Mouse (Mus musculus): ENCODE results near the gene Slc25a31.

Slc25a31 gene

DNA sequence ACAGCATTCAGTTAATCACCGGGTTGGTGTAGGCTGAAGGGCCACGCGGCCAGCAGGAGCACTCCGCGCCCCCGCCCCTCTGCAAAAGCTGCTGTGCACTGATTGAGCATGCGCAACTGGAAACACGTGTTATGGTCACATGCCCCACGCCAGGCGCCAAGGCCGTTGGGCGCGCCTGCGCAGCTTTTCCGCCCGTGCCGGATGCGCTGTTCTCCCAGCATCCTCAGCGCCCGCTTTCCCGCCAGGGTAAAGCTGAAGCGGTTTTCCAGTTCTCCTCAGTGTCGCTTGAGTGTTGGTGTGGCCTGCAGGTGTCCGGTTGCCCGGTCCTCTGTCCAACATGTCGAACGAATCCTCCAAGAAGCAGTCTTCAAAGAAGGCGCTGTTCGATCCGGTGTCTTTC, at the start of gene Slc25a31:
TSS of gene Slc25a31 (plus strand) at position 201 of the 400 bp plus-strand sequence.
- DNase-seq (ENCODE audit: low spot score in 2 of 2) = no peak

GRCm38 (mm10) chr3:40660231-40660630, 48.4 kb upstream of the Slc25a31 start:
- DNase-seq (ENCODE audit: low spot score in 2 of 2) = no peak

DNA sequence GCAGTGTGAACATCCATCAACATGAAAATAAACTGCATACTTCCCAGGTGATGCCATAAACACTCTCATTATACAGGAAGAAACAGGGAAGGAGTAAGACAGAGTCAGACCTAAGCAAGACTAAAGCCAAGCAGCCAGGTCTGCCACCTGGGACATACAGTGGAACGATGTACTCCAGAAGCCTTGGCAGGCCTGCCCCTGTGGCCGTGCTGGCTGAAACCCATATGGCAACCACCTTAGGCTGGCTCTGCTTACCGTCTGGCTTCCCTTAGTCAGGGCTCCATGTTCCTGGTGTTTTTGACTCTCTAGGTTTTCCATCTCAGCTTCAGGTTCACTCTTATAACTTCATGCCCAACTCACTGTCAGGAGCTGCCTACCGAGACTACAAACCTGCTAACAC, 42.5 kb upstream of the Slc25a31 start:
- no peak for DNase-seq (ENCODE audit: low spot score in 2 of 2)

DNA sequence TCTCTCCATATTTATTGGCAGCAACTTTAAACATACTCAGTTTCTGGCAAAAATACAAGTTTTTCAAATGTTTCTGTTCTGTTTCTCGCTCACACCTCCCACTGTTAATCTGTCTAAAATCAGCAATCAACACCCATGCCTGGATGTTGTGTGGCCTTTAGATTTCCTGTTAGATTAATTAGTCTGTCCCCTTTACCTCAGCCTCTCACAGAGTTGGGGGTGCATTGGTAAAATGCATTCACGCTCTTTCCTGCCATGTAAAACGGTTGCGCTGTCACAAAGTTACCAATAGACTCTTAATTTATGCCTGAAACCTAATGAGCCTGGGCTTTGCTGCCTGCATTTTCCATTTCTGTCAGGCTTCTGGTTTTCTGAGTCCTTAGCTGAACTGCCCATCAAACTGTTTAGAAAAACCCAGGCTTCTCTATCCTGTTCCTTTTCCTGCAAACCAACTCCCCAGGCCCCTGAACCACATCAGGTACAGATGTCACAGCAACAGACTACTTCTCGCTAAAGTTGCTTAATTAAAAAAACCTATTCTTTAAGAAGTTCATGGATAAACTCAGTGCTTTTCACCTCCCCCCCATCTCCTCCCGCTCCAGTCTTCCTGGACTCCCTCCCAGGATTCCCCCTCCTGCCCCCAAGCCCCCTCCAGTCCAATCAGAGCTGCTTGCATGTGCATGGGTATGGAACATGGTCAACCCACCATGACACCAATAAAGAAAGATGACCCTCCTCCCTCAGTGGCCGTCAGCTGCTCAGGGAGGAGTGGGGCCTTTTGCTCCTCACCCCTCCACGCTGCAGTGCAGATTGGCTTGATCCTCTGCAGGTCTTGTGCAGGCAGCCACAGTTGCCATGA, 41.6 kb upstream of the Slc25a31 start:
- DNase-seq (ENCODE audit: low spot score in 2 of 2) = no peak

DNA sequence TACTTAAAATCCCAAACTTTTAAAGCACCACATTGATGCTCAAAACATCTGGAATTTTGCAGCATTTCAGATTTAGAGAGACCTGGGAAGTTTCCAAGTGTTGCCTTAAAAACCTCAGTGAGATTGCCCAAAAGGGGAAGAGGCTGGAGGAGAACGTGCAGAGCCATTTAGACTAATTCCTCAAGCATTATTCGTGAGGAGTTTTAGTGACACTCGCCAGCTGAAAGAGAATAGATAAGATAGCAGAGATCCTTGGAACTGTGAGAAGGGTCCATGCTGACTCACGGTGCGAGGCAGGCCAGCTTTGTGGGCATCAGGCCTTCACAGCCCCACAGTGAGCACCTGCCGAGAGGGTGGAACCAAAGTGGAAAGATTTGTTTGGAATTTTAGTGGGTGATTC, 39.8 kb upstream of the Slc25a31 start:
- DNase-seq (ENCODE audit: low spot score in 2 of 2) = no peak

DNA sequence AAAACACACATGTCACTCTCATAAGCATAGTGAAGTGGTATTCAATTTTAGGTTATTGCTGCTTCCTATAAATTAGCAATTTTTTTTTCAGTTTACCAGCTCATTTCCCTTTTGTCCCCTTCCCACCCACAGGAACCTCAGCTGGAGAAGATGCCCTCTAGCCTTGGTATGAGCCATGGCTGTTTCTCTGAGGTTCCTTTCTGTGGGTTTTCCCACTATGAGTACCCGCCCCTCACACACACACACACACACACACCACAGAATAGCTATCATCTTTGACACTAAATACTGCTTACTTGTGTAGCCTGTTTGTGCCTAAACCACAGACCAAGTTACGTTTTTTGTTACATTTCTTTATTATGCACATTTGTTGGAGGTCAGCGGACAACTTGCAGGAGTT, 39.3 kb upstream of the Slc25a31 start:
- DNase-seq (ENCODE audit: low spot score in 2 of 2) = no peak

DNA sequence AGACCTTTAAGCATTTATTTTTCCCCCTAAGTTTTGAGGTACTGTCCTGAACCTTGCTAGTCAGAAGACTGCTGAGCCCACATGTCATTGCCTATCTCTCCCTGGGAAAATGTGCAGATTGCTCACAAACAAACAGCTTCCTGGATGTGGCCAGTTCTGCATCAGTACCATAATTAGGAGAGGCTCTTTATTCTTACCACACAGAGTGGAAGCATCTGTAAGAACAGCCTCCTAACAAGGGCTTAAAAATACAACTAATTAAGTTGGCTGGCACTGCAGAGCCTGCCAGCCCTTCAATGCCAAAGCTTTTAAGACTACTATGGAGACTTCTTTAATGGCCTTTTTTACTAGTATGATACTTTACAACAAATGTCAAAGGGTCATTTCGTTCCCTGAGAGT, 35.1 kb upstream of the Slc25a31 start:
- DNase-seq (ENCODE audit: low spot score in 2 of 2) = no peak

DNA sequence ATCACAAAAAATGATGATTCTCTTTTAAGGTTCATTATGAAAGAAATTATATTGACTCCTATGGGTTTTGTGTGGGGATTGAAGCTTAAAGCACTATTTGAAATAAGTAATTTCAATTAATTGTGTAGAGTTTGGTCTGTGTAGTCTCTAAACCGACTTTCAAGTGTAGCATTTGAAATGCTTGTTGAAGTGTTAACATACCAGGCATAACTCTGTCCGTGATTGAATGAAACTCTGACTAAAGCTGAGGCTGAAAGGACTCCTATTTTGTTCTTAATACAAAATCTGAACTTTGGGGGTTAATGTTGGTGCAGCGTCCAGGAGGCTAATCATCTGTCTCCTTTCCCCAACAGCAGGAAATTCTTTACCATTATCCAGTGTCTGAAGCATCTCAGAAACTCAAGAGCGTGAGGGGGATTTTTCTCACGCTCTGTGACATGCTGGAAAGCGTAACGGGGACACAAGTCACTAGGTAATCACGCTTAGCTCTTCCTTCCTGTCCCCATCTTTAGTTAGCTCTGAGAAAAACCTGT, 33.7 kb upstream of the Slc25a31 start:
- DNase-seq (ENCODE audit: low spot score in 2 of 2) = no peak

- no peak for DNase-seq (ENCODE audit: low spot score in 2 of 2)
These were observed 29.8 kb upstream of the Slc25a31 start for GRCm38 (mm10) chr3:40678856-40679255.

- DNase-seq (ENCODE audit: low spot score in 2 of 2) = no peak
These were observed 26.3 kb upstream of the Slc25a31 start for GRCm38 (mm10) chr3:40682404-40682803.

- DNase-seq (ENCODE audit: low spot score in 2 of 2) = no peak
These were observed 25.5 kb upstream of the Slc25a31 start for GRCm38 (mm10) chr3:40683171-40683570.

DNA sequence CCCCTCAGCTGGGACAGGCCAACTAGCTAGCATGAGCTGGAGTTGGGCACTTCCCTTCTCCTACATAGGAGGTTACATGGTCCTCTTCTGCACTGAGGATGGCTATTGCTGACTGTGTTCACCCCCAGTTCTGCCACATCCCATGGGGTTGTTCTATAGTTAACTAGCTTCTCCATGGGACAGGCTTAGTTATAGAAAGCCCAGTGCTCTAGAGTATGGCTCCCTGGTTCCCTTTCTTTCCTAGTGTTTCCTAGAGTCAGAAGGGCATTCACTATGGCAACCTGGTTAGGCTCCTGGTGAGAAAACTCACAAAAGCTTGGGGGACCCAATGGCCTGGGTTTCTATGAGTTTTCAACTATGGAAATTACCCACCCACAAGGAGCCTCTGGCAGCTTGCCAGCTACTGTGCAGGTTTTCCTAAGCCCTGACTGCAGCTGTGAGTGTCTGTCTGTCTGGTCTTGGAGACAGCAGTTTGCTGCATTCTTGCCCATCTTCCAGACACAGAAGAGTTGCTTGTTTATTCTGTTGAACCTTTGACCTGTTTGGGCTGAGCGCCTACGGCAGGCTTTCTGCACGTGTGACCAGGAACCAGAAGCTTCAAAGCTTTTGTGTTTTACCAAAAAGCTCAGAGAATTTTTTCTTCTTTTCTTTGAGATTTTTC, 22.7 kb upstream of the Slc25a31 start:
- DNase-seq (ENCODE audit: low spot score in 2 of 2) = no peak

DNA sequence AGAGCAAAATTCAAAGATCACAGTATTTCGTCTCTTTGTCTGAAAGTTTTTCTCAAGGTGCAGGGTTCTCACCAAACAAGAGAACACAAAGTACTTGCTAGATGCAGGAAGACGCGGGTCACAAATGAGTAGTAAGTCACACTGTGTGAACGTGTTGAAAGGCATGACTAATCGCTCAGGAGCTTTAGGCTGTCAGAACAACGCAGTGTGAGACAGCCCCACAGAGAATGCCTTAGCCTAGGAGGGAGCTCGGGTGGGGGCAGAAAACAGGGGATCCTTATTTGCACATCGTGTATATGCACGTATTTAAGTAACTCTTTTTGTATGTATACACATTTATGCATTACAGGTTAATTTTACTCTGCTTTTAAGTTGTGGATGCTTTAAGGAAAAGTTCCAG, 21.8 kb upstream of the Slc25a31 start:
- no peak for DNase-seq (ENCODE audit: low spot score in 2 of 2)

- DNase-seq (ENCODE audit: low spot score in 2 of 2) = no peak
These were observed 21.1 kb upstream of the Slc25a31 start for GRCm38 (mm10) chr3:40687588-40687987.

DNA sequence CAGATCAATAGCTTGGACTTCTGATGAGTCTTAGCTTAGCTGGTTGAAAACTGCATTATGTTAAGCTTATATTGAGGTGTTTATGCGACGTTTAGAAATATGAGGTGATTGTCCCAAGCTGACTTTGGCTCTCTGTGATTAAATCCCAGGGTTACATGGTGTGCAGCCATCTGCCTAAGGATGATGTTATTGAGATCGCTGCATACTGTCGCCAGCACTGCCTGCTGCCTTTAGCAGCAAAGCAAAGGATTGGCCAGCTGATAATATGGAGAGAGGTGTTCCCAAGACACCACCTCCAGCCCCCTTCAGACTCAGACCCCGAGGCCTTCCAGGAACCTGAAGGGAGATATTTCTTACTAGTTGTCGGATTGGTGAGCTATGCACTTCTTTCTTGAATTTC, 17.1 kb upstream of the Slc25a31 start:
- DNase-seq (ENCODE audit: low spot score in 2 of 2) = no peak

DNA sequence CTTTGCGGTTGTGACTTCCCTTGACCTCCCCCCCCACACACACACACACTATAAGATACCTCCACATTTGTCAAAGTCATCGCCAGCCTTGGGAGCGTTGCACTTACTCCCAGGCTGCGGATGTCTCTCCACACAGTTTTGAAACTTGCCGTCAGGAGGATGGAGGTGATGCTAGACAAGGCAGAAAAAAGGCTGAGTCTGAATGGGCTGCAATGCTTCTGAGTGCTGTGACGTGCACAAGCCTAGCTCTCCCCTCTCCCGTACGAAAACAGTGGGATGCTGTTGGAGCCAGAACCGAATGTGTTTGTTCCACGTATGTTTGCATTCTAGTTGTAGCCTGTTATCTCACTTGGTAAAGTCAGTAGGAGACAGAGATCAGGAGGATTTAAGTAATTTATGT, 15.2 kb upstream of the Slc25a31 start:
- no peak for DNase-seq (ENCODE audit: low spot score in 2 of 2)

GRCm38 (mm10) chr3:40693960-40694359, 14.7 kb upstream of the Slc25a31 start:
- no peak for DNase-seq (ENCODE audit: low spot score in 2 of 2)

- no peak for DNase-seq (ENCODE audit: low spot score in 2 of 2)
These were observed 14.2 kb upstream of the Slc25a31 start for GRCm38 (mm10) chr3:40694438-40694837.

GRCm38 (mm10) chr3:40695162-40695561, 13.5 kb upstream of the Slc25a31 start:
- DNase-seq (ENCODE audit: low spot score in 2 of 2) = no peak

DNA sequence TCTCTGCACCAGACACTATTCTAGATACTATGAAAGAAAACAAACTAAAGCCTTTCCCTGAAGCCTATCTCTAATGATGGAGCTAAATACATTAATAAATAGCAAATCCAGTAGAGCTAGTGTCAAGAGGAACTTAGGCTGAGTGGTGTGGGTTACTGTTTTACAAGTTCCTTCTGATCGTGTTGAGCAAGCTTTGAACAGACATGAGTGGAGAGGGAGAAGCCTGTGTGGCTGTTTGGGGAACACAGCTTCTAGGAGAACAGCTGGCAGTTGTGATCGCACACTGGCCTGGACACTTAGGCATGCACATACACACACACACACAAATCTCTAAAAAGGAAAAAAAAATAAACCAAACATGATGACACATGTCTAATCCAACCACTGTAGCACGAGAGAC, 9.8 kb upstream of the Slc25a31 start:
- no peak for DNase-seq (ENCODE audit: low spot score in 2 of 2)

GRCm38 (mm10) chr3:40704816-40705430, 3.7 kb upstream of the Slc25a31 start:
- no peak for DNase-seq (ENCODE audit: low spot score in 2 of 2)

DNA sequence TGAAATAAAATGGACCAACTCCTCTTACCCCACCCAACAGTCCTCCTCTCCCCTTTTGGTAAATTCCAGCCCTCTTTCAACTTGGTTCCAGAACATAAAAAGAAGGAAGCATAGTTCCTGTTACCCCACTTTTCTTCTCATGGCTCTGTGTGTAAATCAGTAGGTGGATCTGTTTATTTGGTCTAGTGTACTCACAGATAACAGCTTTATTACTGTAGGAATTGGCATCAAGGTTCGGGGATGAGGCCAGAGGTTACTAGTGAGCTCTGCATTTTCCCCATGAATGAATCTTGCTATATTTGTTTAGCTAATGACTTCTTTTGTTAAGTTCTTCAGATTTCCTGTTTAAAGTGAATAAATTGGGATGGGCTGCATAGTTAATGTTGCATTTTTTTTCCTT, 7.4 kb downstream of the Slc25a31 start:
- no peak for DNase-seq (ENCODE audit: low spot score in 2 of 2)

DNA sequence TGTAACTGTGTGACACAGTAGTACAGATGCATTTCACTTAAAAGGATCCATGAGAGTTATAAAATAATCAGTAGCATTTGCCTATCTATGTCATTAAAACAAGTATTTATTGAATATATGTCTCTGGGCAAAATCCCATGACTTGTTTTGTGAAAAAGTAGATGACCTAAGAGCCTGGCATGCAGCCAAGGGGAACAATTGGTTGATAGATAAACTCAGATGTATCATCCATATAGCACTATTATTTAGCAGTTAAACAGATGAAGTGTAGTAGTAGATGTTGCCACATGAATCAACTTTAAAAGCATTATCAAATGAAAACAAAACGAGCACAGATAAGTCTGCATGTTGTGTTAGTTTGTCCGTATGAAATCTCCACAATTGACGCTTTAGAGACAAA, 10.4 kb downstream of the Slc25a31 start:
- DNase-seq (ENCODE audit: low spot score in 2 of 2) = no peak

Data from frontal cortex, postnatal 14 days (tissue).